Mouse (Mus musculus) stomach, embryonic 15.5 days (tissue): ENCODE measurements around the gene Mthfsd. TPM values are rescaled to one million over a fixed set of nuclear protein-coding genes. Genes with fewer than 3 reads are reported as not detected.

Source experiments
- ATAC-seq: fragments of 200-750 bp; cut with Nextera tagmentation; 2 replicates; pipeline ENCODE4 v1.8.0; 2017; ENCODE audit warnings: low read depth, moderate number of reproducible peaks, moderate TSS enrichment; ENCODE audit not compliant: insufficient read depth, low FRiP score
- H3K27ac ChIP-seq: fragments of 300-500 bp; sonication (generic); 2 replicates; pipeline ENCODE4 v1.5.1; 2015; ENCODE audit warnings: mild to moderate bottlenecking, inconsistent platforms
- H3K27me3 ChIP-seq: fragments of 300-500 bp; sonication (generic); replicated peaks from 2 replicates; pipeline ENCODE4 v1.6.1; 2015; ENCODE audit warnings: inconsistent platforms
- H3K36me3 ChIP-seq: fragments of 300-500 bp; sonication (generic); 2 replicates; pipeline ENCODE4 v1.6.1; 2015; ENCODE audit warnings: inconsistent platforms
- H3K4me1 ChIP-seq: fragments of 300-500 bp; sonication (generic); 2 replicates; pipeline ENCODE4 v1.6.1; 2015; ENCODE audit warnings: inconsistent platforms
- H3K4me2 ChIP-seq: fragments of 300-500 bp; sonication (generic); 2 replicates; pipeline ENCODE4 v1.6.1; 2015; ENCODE audit warnings: mild to moderate bottlenecking, inconsistent platforms
- H3K4me3 ChIP-seq: fragments of 300-500 bp; sonication (generic); replicated peaks from 2 replicates; pipeline ENCODE4 v1.5.1; 2015; ENCODE audit warnings: inconsistent platforms
- H3K9ac ChIP-seq: fragments of 300-500 bp; sonication (generic); 2 replicates; pipeline ENCODE4 v1.6.1; 2015; ENCODE audit warnings: inconsistent platforms
- H3K9me3 ChIP-seq: fragments of 300-500 bp; sonication (generic); 2 replicates; pipeline ENCODE4 v1.6.1; 2016; ENCODE audit warnings: inconsistent platforms
- WGBS: fragments of 180-500 bp; shearing (Covaris S2); methylation state at CpG from one replicate; pipeline ENCODE4 v1.1.7; 2015; 5-methylcytosine and 5-hydroxymethylcytosine counted together
- polyA plus RNA-seq: library from polyadenylated mRNA; unstranded; fragments of >200 nt; fragmentation: Nextera tagmentation; extraction: Ambion mirVana; gene quantifications from 2 replicates; pipeline ENCODE4 v1.2.1, GENCODE M21; 2015

Gene Mthfsd
- polyA plus RNA-seq, 1 experiment from 2014 or later, result 53.9 TPM

GRCm38 (mm10) chr8:121076555-121076954 is 31.6 kb downstream of the Mthfsd start:
- H3K4me1 ChIP-seq, result peaks cover 6% of the 10 kb centered on the region; the same call in 1 of the 2 replicates
- H3K36me3 ChIP-seq, result no peaks in the 10 kb centered on the region
- no peak for ATAC-seq
- peak overlapping the region; percentile 63 for H3K27ac ChIP-seq
- H3K9me3 ChIP-seq, result no peaks in the 10 kb centered on the region
- WGBS, result 24% methylated on average over 7 of the region's 7 CpGs
- peak overlapping the region; percentile 55 for H3K4me2 ChIP-seq
- H3K27me3 ChIP-seq, result peaks cover 53% of the 10 kb centered on the region
- peak overlapping the region; percentile 5; the same call in 1 of the 2 replicates for H3K4me3 ChIP-seq
- H3K9ac ChIP-seq, result no peak overlapping the region

- ATAC-seq, result no peak
- Histone ChIP-seq H3K9me3 (no peaks in the 10 kb centered on the region), H3K9ac (no peak overlapping the region; the same call in 1 of the 2 replicates), H3K4me3 (peak overlapping the region; percentile 31), H3K4me2 (peak overlapping the region; percentile 55), H3K27me3 (peaks cover 54% of the 10 kb centered on the region), H3K4me1 (peaks cover 11% of the 10 kb centered on the region), H3K27ac (peak overlapping the region; percentile 67; the same call in 1 of the 2 replicates), H3K36me3 (no peaks in the 10 kb centered on the region)
- WGBS, result 13% methylated on average over 13 of the region's 13 CpGs
These were observed 32.3 kb downstream of the Mthfsd start for GRCm38 (mm10) chr8:121075936-121076335.

- Histone ChIP-seq H3K9me3 (no peaks in the 10 kb centered on the region), H3K4me3 (peak overlapping the region; percentile 31), H3K36me3 (no peaks in the 10 kb centered on the region), H3K27me3 (peaks cover 42% of the 10 kb centered on the region), H3K4me2 (peak overlapping the region; percentile 55), H3K4me1 (peaks cover 20% of the 10 kb centered on the region), H3K9ac (no peak overlapping the region), H3K27ac (peak overlapping the region; percentile 67)
- ATAC-seq, result no peak
- WGBS, result 9% methylated on average over 10 of the region's 10 CpGs
These were observed 33.4 kb downstream of the Mthfsd start for GRCm38 (mm10) chr8:121074848-121075145.

GRCm38 (mm10) chr8:121074108-121074847 is 33.9 kb downstream of the Mthfsd start:
- peak overlapping the region; percentile 31; the same call in 1 of the 2 replicates for H3K9ac ChIP-seq
- H3K27ac ChIP-seq, result peak overlapping the region; percentile 75

GRCm38 (mm10) chr8:121073174-121074107 is 34.8 kb downstream of the Mthfsd start:
- Histone ChIP-seq H3K4me2 (peak overlapping the region; percentile 55), H3K36me3 (no peaks in the 10 kb centered on the region), H3K4me3 (peak overlapping the region; percentile 31), H3K9me3 (no peaks in the 10 kb centered on the region), H3K9ac (peak overlapping the region; percentile 31; the same call in 1 of the 2 replicates), H3K4me1 (peaks cover 20% of the 10 kb centered on the region), H3K27ac (peak overlapping the region; percentile 75), H3K27me3 (peaks cover 39% of the 10 kb centered on the region)
- WGBS, result 5% methylated on average over 48 of the region's 48 CpGs
- no peak; the same call in 1 of the 2 replicates for ATAC-seq

More at GRCm38 (mm10) chr8:121074108-121074847, 33.9 kb downstream of the Mthfsd start:
- no peaks in the 10 kb centered on the region for H3K9me3 ChIP-seq
- peak overlapping the region; percentile 55 for H3K4me2 ChIP-seq
- H3K4me1 ChIP-seq, result peaks cover 20% of the 10 kb centered on the region
- ATAC-seq, result no peak
- H3K4me3 ChIP-seq, result peak overlapping the region; percentile 31
- H3K27me3 ChIP-seq, result peaks cover 41% of the 10 kb centered on the region
- no peaks in the 10 kb centered on the region for H3K36me3 ChIP-seq
- WGBS, result 7% methylated on average over 15 of the region's 15 CpGs

GRCm38 (mm10) chr8:121072406-121073130 is 35.6 kb downstream of the Mthfsd start:
- H3K4me3 ChIP-seq, result peak overlapping the region; percentile 31
- ATAC-seq, result no peak
- peaks cover 33% of the 10 kb centered on the region for H3K27me3 ChIP-seq
- H3K27ac ChIP-seq, result peak overlapping the region; percentile 75
- H3K4me2 ChIP-seq, result peak overlapping the region; percentile 55
- no peak overlapping the region; the same call in 1 of the 2 replicates for H3K9ac ChIP-seq
- no peaks in the 10 kb centered on the region for H3K9me3 ChIP-seq
- peaks cover 20% of the 10 kb centered on the region for H3K4me1 ChIP-seq
- WGBS, result 31% methylated on average over 11 of the region's 11 CpGs
- H3K36me3 ChIP-seq, result no peaks in the 10 kb centered on the region

- H3K9me3 ChIP-seq, result no peaks in the 10 kb centered on the region
- no peak overlapping the region for H3K4me2 ChIP-seq
- no peak overlapping the region for H3K4me3 ChIP-seq
- peaks cover 22% of the 10 kb centered on the region for H3K27me3 ChIP-seq
- H3K27ac ChIP-seq, result peak overlapping the region; percentile 52; the same call in 1 of the 2 replicates
- ATAC-seq, result no peak
- peaks cover 20% of the 10 kb centered on the region for H3K4me1 ChIP-seq
- H3K36me3 ChIP-seq, result no peaks in the 10 kb centered on the region
- no peak overlapping the region for H3K9ac ChIP-seq
- 6% methylated on average over 12 of the region's 12 CpGs for WGBS
These were observed 36.7 kb downstream of the Mthfsd start for GRCm38 (mm10) chr8:121071454-121071853.

- no peak overlapping the region for H3K9ac ChIP-seq
- WGBS, result 70% methylated on average over 13 of the region's 13 CpGs
- no peaks in the 10 kb centered on the region for H3K9me3 ChIP-seq
- no peak overlapping the region for H3K4me2 ChIP-seq
- ATAC-seq, result no peak
- H3K27ac ChIP-seq, result no peak overlapping the region
- no peaks in the 10 kb centered on the region for H3K4me1 ChIP-seq
- H3K36me3 ChIP-seq, result peaks cover 7% of the 10 kb centered on the region; the same call in 1 of the 2 replicates
- H3K4me3 ChIP-seq, result no peak overlapping the region
- no peaks in the 10 kb centered on the region for H3K27me3 ChIP-seq
These were observed 44.5 kb downstream of the Mthfsd start for GRCm38 (mm10) chr8:121063649-121064048.

- H3K4me1 ChIP-seq, result no peaks in the 10 kb centered on the region
- WGBS, result 91% methylated on average over 6 of the region's 6 CpGs
These were observed 45.7 kb downstream of the Mthfsd start for GRCm38 (mm10) chr8:121062521-121062920.

GRCm38 (mm10) chr8:121059098-121059497 is 49.1 kb downstream of the Mthfsd start:
- no peak overlapping the region for H3K27ac ChIP-seq
- H3K4me2 ChIP-seq, result no peak overlapping the region
- H3K9me3 ChIP-seq, result no peaks in the 10 kb centered on the region
- peaks cover 7% of the 10 kb centered on the region; the same call in 1 of the 2 replicates for H3K36me3 ChIP-seq
- no peaks in the 10 kb centered on the region for H3K27me3 ChIP-seq
- H3K4me1 ChIP-seq, result no peaks in the 10 kb centered on the region
- 78% methylated on average over 7 of the region's 7 CpGs for WGBS
- no peak for ATAC-seq
- H3K9ac ChIP-seq, result no peak overlapping the region
- no peak overlapping the region for H3K4me3 ChIP-seq

More at GRCm38 (mm10) chr8:121062521-121062920, 45.7 kb downstream of the Mthfsd start:
- Histone ChIP-seq H3K4me3 (no peak overlapping the region), H3K27me3 (no peaks in the 10 kb centered on the region), H3K9ac (no peak overlapping the region), H3K4me2 (no peak overlapping the region), H3K9me3 (no peaks in the 10 kb centered on the region), H3K36me3 (peaks cover 7% of the 10 kb centered on the region; the same call in 1 of the 2 replicates), H3K27ac (no peak overlapping the region)
- no peak for ATAC-seq

- 66% methylated on average over 9 of the region's 9 CpGs for WGBS
- ATAC-seq, result no peak
These were observed 50.1 kb downstream of the Mthfsd start for GRCm38 (mm10) chr8:121058081-121058480.

More at GRCm38 (mm10) chr8:121058081-121058480, 50.1 kb downstream of the Mthfsd start:
- Histone ChIP-seq H3K36me3 (peaks cover 7% of the 10 kb centered on the region; the same call in 1 of the 2 replicates), H3K9me3 (no peaks in the 10 kb centered on the region), H3K27me3 (no peaks in the 10 kb centered on the region), H3K4me1 (no peaks in the 10 kb centered on the region), H3K9ac (no peak overlapping the region), H3K4me3 (no peak overlapping the region), H3K27ac (no peak overlapping the region), H3K4me2 (no peak overlapping the region)
